Mouse (Mus musculus) neural tube, postnatal 0 days (tissue): ENCODE data around the gene Sirpb1c. TPM values are rescaled to one million over a fixed set of nuclear protein-coding genes. Genes with fewer than 3 reads are reported as not detected.

Experiments used
- polyA plus RNA-seq: library from polyadenylated mRNA; unstranded; fragments of >200 nt; fragmentation: Nextera tagmentation; extraction: Ambion mirVana; gene quantifications from 2 replicates; pipeline ENCODE4 v1.2.1, GENCODE M21; 2015

The Sirpb1c gene
- not detected in 2 replicates for polyA plus RNA-seq

DNA sequence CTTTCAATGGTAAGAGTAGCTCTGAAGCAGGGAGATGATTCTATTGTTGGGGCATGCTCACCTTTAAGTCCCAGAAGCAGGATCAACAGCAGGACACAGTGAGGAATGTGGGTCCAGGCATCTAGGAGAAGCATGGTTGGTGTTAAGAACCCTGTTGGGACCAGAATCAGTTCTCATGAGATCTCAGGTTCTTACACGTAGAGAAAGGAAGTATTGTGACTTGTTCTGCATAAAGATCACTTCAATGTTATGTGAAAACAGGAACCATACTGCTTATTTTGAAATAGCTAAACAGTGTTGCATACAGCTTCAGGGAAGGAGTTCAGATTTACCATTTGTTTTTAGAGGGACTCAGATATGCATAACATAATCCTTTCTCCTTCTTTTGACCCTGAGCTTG, at the start of gene Sirpb1c:
Sirpb1c (minus strand) TSS at position 249 of the 400 bp plus-strand sequence.

Other genes with a start within 250 kb of the Sirpb1c start
- not detected in 2 replicates for gene Gm5150, start 157.9 kb upstream of the Sirpb1c start, polyA plus RNA-seq